Mouse (Mus musculus) neural tube, embryonic 14.5 days (tissue): Measurements from ENCODE around the gene Shb. TPM values are rescaled to one million over a fixed set of nuclear protein-coding genes. Genes with fewer than 3 reads are reported as not detected.
A peak's percentile ranks its signal among the peaks of the same experiment; 100 is the strongest.

Source experiments
- ATAC-seq: fragments of 200-750 bp; cut with Nextera tagmentation; 2 replicates; pipeline ENCODE4 v1.8.0; 2017; ENCODE audit warnings: low read depth, mild to moderate bottlenecking, moderate TSS enrichment, moderate library complexity
- H3K27ac ChIP-seq: fragments of 300-500 bp; sonication (generic); 2 replicates; pipeline ENCODE4 v1.5.1; 2014; ENCODE audit warnings: low read depth, mild to moderate bottlenecking, control low read depth, low read length, moderate library complexity, mixed read lengths
- H3K27me3 ChIP-seq: fragments of 300-500 bp; sonication (generic); 2 replicates; pipeline ENCODE4 v1.6.1; 2014; ENCODE audit warnings: low read length; ENCODE audit not compliant: control insufficient read depth, insufficient read depth
- H3K36me3 ChIP-seq: fragments of 300-500 bp; sonication (generic); 2 replicates; pipeline ENCODE4 v1.6.1; 2014; ENCODE audit warnings: low read length, mixed read lengths; ENCODE audit not compliant: control insufficient read depth, insufficient read depth
- H3K4me1 ChIP-seq: fragments of 300-500 bp; sonication (generic); 2 replicates; pipeline ENCODE4 v1.6.1; 2014; ENCODE audit warnings: low read length; ENCODE audit not compliant: control insufficient read depth, insufficient read depth
- H3K4me2 ChIP-seq: fragments of 300-500 bp; sonication (generic); 2 replicates; pipeline ENCODE4 v1.6.1; 2014; ENCODE audit warnings: mild to moderate bottlenecking, low read depth, low read length, control low read depth
- H3K4me3 ChIP-seq: fragments of 300-500 bp; sonication (generic); 2 replicates; pipeline ENCODE4 v1.5.1; 2014; ENCODE audit warnings: low read depth, low read length, control low read depth, mixed read lengths
- H3K9ac ChIP-seq: fragments of 300-500 bp; sonication (generic); replicated peaks from 2 replicates; pipeline ENCODE4 v1.6.1; 2014; ENCODE audit warnings: low read depth, mild to moderate bottlenecking, control low read depth, low read length, mixed read lengths
- H3K9me3 ChIP-seq: fragments of 300-500 bp; sonication (generic); 2 replicates; pipeline ENCODE4 v1.6.1; 2016; ENCODE audit warnings: low read length; ENCODE audit not compliant: control insufficient read depth
- WGBS: fragments of 180-500 bp; shearing (Covaris S2); extraction: QIAGEN DNeasy Blood & Tissue Kit; methylation state at CpG from one replicate; pipeline ENCODE4 v1.1.7; 2014; 5-methylcytosine and 5-hydroxymethylcytosine counted together
- polyA plus RNA-seq: library from polyadenylated mRNA; unstranded; fragments of >200 nt; fragmentation: Nextera tagmentation; extraction: Ambion mirVana; gene quantifications from 2 replicates; pipeline ENCODE4 v1.2.1, GENCODE M21; 2014

Gene Shb
- polyA plus RNA-seq, 1 experiment from 2014 or later: 6.2 TPM

GRCm38 (mm10) chr4:45408427-45409132 is 123.7 kb downstream of the Shb start, which contains the start of gene Slc25a51:
Gene Slc25a51 (minus strand): TSS chr4:45408766.
- H3K4me3 ChIP-seq: peak within 1 kb of the TSS; percentile 70
- peak within 1 kb of the TSS; percentile 97 for H3K4me2 ChIP-seq
- no peaks in the 10 kb centered on the region for H3K9me3 ChIP-seq
- H3K4me1 ChIP-seq: peaks cover 20% of the 10 kb centered on the region
- H3K27ac ChIP-seq: peak within 1 kb of the TSS; percentile 82
- H3K27me3 ChIP-seq: no peaks in the 10 kb centered on the region
- peak; percentile 98 for ATAC-seq
- under 1% methylated on average over 42 of the region's 67 CpGs for WGBS
- H3K9ac ChIP-seq: peak within 1 kb of the TSS; percentile 86
- peaks cover 3% of the 10 kb centered on the region for H3K36me3 ChIP-seq

DNA sequence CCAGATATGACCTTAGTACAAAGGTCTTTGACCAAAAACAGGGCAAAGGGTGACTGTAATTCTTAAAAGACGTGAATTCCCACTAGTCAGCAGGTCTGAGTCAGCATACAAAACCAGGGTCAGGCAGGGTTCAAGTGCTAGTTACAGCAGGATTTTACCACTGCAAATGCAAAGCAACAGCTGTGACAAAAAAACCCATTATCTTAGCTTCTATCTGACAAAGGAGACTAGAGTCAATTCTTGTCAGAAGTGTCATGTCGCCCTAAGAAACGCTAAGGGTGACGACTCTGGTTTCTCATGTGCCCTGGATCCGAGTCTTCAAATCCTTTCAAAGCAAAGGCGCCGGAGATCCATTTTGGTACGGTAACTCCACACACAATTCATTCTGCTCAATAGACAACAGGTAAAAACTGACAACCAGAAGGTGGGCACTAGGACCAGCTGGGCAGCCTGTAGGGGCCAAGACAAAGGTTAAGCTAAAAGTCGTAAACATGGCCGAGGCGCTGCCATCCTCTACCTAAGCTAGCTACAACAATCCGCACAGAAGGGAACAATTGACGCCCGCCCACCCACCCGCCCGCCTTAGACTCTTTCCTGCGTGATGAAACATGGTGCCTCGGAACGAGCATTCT is 124.5 kb downstream of the Shb start:
- no peaks in the 10 kb centered on the region for H3K9me3 ChIP-seq
- H3K4me3 ChIP-seq: peak overlapping the region; percentile 70
- ATAC-seq: peak; percentile 22
- under 1% methylated on average over 19 of the region's 19 CpGs for WGBS
- peaks cover 20% of the 10 kb centered on the region for H3K4me1 ChIP-seq
- H3K36me3 ChIP-seq: peaks cover 10% of the 10 kb centered on the region
- peak overlapping the region; percentile 82 for H3K27ac ChIP-seq
- peak overlapping the region; percentile 86 for H3K9ac ChIP-seq
- H3K27me3 ChIP-seq: no peaks in the 10 kb centered on the region
- peak overlapping the region; percentile 97 for H3K4me2 ChIP-seq

DNA sequence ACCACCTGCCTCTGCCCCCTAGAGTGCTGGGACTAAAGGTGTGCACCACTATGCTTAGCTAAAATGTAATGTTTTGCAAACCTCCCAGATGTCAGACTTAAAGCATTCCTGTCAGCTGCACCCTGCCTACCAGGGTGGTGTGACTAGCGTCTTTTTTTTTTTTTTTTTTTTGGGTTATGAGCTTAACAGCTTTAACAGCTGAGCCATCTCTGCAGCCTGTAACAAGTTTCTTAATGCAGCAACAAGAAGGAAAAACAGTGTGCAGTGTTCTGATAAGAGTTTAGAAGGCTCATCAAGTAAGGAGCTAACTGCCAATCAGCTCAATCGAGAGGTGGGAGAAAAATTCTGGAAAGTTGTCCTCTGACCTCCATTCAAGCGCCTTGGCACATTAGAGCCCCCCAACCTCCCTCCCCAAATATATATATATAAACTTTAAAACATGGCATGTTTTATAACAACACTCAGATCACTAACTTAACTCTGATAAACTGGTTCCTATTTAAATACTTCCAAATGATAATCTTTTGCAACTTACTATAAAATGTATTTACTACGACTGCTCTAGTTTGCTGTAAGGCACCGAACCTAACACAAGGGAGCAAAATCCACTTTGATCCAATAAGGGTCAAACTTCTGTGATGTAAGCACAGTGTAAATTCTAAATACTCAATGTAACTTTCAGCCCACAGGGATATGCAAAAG is 125.1 kb downstream of the Shb start:
- H3K4me2 ChIP-seq: peak overlapping the region; percentile 97
- H3K4me3 ChIP-seq: peak overlapping the region; percentile 70
- H3K27me3 ChIP-seq: no peaks in the 10 kb centered on the region
- H3K4me1 ChIP-seq: peaks cover 20% of the 10 kb centered on the region
- H3K9me3 ChIP-seq: no peaks in the 10 kb centered on the region
- H3K27ac ChIP-seq: no peak overlapping the region
- H3K36me3 ChIP-seq: peaks cover 13% of the 10 kb centered on the region
- WGBS: 49% methylated on average over 5 of the region's 5 CpGs
- H3K9ac ChIP-seq: peak overlapping the region; percentile 86
- no peak for ATAC-seq

GRCm38 (mm10) chr4:45406397-45406796 is 125.9 kb downstream of the Shb start:
- Histone ChIP-seq H3K27ac (no peak overlapping the region), H3K4me3 (no peak overlapping the region; the same call in 1 of the 2 replicates), H3K4me1 (peaks cover 20% of the 10 kb centered on the region), H3K9me3 (no peaks in the 10 kb centered on the region), H3K27me3 (no peaks in the 10 kb centered on the region), H3K36me3 (peaks cover 17% of the 10 kb centered on the region), H3K9ac (no peak overlapping the region), H3K4me2 (peak overlapping the region; percentile 97)
- WGBS: 38% methylated on average over 7 of the region's 7 CpGs
- ATAC-seq: no peak

DNA sequence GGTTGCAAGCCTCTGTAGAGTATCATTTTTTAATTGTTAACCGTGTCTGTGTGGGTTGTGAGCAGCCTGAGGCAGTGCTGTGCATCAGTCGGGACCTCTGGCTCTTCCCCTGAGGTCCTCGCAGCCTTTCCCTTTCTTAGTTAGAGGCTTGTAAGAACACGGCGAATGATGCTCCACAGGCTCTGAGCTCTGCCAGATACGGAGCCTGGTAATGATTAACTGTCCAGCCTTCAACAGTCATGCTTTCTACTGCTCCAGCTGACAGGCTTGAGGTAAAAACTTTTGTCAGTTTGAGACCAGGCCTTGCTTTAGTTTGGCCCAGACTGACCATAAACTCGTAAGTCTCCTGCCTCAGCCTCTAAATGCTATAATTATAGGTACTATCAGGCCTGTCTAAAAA is 127.0 kb downstream of the Shb start:
- H3K27ac ChIP-seq: no peak overlapping the region
- no peak overlapping the region for H3K9ac ChIP-seq
- 51% methylated on average over 7 of the region's 7 CpGs for WGBS
- H3K9me3 ChIP-seq: no peaks in the 10 kb centered on the region
- no peaks in the 10 kb centered on the region for H3K27me3 ChIP-seq
- peaks cover 17% of the 10 kb centered on the region for H3K36me3 ChIP-seq
- H3K4me1 ChIP-seq: peaks cover 20% of the 10 kb centered on the region
- 0 out of 2 replicates have a peak overlapping the region, but pooled peaks have one; percentile 16 for H3K4me2 ChIP-seq
- no peak overlapping the region for H3K4me3 ChIP-seq
- ATAC-seq: no peak

- no peak overlapping the region for H3K4me2 ChIP-seq
- no peak overlapping the region for H3K4me3 ChIP-seq
- peaks cover 24% of the 10 kb centered on the region for H3K36me3 ChIP-seq
- peaks cover 20% of the 10 kb centered on the region for H3K4me1 ChIP-seq
- H3K9me3 ChIP-seq: no peaks in the 10 kb centered on the region
- ATAC-seq: no peak
- no peak overlapping the region for H3K9ac ChIP-seq
- WGBS: 98% methylated on average over 7 of the region's 7 CpGs
- H3K27ac ChIP-seq: no peak overlapping the region
- no peaks in the 10 kb centered on the region for H3K27me3 ChIP-seq
These were observed 128.2 kb downstream of the Shb start for GRCm38 (mm10) chr4:45404086-45404485.

- no peak overlapping the region for H3K9ac ChIP-seq
- ATAC-seq: no peak
- peaks cover 30% of the 10 kb centered on the region for H3K36me3 ChIP-seq
- WGBS: 92% methylated on average over 7 of the region's 7 CpGs
- H3K4me1 ChIP-seq: peaks cover 20% of the 10 kb centered on the region
- H3K9me3 ChIP-seq: no peaks in the 10 kb centered on the region
- no peak overlapping the region for H3K4me3 ChIP-seq
- H3K4me2 ChIP-seq: no peak overlapping the region
- H3K27ac ChIP-seq: no peak overlapping the region
- no peaks in the 10 kb centered on the region for H3K27me3 ChIP-seq
These were observed 128.8 kb downstream of the Shb start for GRCm38 (mm10) chr4:45403499-45403878.

- Histone ChIP-seq H3K4me1 (peaks cover 20% of the 10 kb centered on the region), H3K27ac (no peak overlapping the region), H3K4me2 (no peak overlapping the region), H3K27me3 (no peaks in the 10 kb centered on the region), H3K9ac (no peak overlapping the region), H3K9me3 (no peaks in the 10 kb centered on the region), H3K36me3 (peaks cover 35% of the 10 kb centered on the region), H3K4me3 (no peak overlapping the region)
- 83% methylated on average over 7 of the region's 7 CpGs for WGBS
- no peak for ATAC-seq
These were observed 129.3 kb downstream of the Shb start for GRCm38 (mm10) chr4:45402878-45403498.
